Mouse (Mus musculus): ENCODE data around the gene Fosl2.

DNA sequence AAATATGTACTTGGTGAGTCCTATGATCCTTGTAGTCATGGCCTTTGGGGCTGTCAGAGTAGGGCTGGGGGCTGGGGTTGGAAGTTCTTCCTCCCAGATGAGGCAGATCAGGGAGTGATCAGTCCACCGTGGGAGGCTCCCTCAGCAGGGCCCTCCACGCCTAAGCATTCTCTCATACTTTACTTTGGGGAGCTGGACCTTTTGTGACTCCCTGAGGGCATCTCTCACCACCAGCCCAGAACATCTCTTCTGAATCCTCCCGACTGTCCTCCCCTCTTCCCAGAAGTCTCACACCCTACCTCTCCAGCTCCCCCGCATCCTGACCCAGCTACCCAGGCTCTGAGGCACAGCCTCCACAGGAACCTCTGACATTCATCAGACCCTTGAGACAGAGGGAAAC is 15.6 kb downstream of the Fosl2 start:
- TF ChIP-seq POLR2A (IDR thresholded peaks at IDR 0.05; ENCODE audit: control insufficient read depth, extremely low read depth, insufficient read depth, low read length, poor library complexity) (no peak), CTCF (IDR thresholded peaks at IDR 0.05; ENCODE audit: borderline replicate concordance, control insufficient read depth, extremely low read depth, insufficient read depth, low read length, poor library complexity) (no peak)
